Mouse (Mus musculus): ENCODE measurements around the gene Aurka.

The Aurka gene

DNA sequence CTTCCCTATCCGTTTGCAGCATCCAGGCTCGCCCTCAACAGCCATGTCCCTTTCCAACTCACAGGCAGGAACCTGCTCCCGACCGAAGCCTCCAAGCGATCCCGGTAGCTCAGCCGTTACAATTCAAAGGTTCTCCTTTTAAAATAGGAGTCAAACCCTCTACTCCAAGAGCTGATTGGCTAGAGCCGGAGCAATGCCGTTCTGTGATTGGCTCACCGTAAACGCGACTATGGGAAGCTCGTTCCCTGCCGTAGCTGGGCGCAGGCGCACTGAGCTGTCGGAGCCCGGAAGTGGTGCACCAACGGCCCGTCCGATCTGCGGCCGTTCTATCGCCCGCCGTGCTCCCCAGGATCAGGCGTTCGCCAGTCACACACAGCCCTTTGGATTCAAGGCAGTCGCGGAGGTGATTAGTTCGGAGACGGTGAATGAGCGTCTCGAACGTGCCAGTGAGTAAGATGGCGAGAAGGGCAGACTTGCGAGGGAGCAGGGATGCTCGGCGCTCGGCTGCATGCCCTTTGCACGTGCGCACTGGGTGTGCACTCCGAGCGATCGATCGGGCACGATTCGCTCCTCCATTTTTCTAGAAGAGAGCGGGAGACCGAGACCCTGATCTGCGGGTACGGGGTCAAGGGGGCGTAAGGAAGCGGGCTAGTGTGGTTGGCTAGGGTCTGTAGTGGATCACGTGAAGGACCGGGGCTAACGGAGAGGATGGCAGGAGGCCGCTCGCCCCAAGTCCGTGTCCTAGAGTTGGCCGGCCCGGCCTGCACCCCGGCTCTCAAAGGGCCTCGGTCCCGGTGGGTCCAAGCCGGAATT, at the start of gene Aurka, which contains the start of gene Cstf1:
Gene Aurka (minus strand): TSS at position 125 of the 813 bp plus-strand sequence.
Gene Cstf1 (plus strand): TSS at position 271 of the 813 bp plus-strand sequence.
- DNase-seq (ENCODE audit: low spot score): peak; percentile 97

DNA sequence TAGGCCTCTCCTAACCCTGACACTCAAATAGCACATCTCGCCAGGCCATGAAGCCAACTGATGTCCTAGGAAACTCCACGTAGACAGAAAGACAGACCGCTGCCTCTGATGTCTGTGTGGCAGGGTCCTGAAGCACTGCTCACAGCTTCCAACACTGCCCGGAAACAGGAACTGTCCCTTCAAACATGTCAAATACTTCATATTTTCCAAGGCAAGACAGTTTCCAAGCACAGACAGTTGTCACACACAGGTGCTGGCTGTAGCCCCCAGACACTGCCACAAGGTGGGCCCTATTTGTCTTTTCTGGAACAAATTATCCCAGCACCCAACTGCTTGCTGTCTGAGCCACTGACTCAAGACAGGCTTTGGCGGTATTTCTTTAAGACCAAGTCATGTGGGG, 47.9 kb upstream of the Aurka start:
- DNase-seq (ENCODE audit: low spot score): no peak

DNA sequence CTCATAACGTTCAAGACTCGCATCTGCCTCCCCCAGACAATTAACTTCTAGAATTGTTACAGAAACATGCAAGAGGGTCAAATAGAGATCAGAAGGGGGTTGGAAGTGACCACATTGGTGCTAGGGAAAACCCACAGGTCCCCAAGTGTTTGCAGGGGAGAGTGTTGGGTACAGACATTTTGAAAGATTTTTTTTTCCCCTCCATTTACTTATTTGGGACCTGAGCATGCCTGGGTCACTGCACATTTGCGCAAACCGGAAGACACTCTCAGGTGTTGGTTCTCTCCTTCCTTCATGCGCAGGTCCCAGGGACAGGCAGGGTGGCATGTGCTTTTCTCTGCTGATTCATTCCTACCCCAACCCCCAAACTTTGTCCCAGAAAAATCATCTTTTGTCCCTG, 46.5 kb upstream of the Aurka start:
- DNase-seq (ENCODE audit: low spot score): no peak

DNA sequence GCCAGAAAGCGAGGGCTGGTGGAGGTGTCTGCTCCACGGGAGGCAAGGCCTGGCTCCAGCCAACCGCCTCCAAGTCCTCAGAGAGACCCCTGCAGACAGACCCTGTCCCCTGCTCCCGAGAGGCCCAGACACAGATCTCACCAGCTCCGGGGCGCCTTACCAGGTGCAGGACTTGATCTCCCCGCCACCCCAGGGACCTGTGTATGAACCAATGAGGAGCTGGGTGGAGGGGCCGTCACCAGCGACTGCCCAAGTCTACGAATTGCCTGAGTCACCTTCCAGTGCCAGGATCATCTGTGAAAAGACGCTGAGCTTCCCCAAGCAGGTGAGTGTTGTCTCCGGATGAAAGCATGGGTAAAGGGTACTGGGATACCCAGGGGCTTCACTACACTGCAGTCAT, 45.9 kb upstream of the Aurka start:
- DNase-seq (ENCODE audit: low spot score): no peak

DNA sequence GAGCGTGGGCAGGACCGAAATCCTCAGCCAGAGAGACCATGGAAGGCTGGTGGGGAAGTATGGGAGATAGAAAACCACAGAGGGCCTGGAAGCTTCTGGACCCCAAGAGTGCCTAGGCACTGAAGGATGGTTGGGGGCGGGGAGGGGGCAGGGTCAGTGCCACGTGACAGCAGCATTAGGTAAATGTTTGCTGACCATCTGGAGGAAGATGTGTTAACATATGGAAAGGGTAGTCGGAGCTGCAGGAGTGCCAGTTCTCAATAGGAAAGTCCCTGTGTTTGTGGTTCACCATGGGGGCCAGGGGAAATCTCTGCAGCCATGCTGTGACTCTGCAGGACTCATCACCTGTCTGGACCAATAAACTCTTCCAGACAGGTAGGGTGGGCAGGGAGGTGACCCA, 43.6 kb upstream of the Aurka start:
- no peak for DNase-seq (ENCODE audit: low spot score)

DNA sequence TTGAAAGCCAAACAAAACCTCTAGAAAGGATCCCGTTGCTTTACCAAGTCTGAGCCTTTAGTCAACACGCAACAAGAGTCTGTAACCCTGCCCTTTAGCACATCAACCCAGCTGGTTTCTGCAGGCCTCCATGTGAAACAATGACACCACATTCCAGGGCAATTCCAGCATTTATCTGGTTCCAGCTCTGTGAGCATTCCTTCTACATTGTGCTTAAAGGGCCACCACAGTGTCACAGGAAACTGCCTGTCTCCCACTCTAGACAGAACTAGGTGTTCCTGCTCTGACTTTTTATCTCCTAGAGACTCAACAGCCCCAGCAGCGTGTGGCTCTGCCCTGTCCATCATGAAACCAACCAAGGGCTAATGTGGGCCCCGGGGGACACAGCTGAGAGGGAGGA, 42.9 kb upstream of the Aurka start:
- DNase-seq (ENCODE audit: low spot score): no peak

DNA sequence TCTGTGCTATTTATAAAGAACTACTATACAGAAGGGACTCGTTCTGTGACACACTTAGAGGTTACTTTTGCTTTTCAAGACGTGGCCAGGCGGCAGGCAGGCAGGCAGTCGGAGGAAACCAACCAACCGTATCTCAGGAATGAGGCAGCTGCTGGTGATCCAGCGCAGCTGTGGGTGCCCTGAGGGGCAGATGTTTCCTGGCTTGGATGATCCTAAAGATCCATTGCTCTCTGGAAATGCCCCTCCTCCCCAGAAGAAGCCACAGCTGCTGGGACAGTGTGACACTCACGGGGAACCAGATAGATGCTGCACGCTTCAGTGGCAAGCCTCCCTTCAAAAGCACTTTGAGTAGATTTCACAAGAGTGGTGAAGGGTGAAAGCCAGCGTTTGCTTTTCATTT, 42.1 kb upstream of the Aurka start:
- DNase-seq (ENCODE audit: low spot score): no peak

DNA sequence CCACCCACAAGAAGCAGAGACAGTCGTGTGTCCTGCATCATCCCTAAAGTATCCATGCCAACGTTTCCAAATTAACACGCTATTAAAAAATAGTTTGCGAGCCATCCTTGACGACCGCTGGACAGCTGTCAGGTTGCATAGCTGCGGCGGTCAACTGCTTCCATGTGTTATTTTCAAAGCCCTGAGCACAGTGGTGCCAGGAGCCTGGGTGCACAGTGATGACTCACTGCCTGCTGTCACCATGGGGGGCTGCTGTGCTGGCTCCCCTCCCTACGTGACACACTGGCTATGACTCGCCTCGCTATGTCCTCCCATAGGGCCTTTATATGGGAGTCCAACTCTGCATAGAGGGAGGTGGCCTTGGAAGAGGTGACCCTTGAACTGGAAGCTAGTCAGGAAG, 40.8 kb upstream of the Aurka start:
- no peak for DNase-seq (ENCODE audit: low spot score)

DNA sequence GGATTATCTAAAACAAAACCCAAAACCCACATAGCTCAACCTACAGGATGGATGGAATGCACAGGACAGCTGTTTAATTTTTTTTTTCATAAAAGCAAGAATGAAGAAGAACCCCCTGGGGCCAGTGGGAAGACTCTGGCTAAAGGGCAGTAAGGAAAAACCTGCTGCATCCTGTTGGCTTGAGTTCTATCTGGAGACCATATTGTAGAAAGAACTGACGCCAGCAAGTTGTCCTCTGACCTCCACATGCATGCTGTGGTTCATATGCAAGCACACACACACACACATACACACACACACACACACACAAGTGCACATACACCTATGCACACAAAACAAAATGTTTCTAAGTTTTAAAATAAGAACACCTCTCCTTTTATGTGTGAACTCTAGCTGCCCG, 40.4 kb upstream of the Aurka start:
- no peak for DNase-seq (ENCODE audit: low spot score)

DNA sequence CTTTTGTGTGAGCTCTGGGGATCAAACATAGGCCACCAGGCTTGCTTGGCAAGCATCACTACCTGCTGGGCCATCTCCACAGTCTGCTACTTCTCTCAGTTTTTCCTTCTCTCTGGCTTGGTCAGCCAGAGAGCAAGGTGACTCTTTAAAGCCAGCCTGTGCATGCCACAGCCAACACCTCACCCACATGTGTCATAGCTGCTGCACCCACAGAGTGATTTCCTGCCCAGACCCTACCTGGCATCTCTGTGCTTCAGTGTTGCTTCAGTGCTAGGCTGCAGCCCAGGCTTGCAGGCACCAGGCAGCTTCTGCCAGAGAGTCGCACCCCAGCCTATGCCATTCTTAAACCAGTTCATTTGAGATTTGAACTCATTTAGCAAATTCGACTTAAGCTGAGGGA, 37.2 kb upstream of the Aurka start:
- DNase-seq (ENCODE audit: low spot score): no peak

DNA sequence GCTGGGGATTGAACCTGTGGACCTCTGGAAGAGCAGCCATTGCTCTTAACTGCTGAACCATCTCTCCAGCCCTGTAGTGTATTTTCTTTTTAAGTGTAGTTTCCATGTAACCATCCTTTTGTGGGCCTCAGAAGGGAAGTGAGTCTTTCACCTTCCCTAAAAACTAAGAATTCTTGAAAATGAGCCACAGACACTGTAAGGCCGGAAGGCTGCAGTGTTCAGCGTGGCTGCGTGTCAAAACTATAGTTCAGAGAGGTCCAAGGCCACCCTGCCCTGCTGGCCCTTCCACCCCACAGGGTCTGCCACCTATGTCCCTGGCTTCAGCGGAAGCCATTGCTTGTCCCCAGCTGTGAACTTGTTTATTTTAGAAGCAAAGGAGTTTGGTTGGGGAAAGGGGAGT, 35.8 kb upstream of the Aurka start:
- no peak for DNase-seq (ENCODE audit: low spot score)

DNA sequence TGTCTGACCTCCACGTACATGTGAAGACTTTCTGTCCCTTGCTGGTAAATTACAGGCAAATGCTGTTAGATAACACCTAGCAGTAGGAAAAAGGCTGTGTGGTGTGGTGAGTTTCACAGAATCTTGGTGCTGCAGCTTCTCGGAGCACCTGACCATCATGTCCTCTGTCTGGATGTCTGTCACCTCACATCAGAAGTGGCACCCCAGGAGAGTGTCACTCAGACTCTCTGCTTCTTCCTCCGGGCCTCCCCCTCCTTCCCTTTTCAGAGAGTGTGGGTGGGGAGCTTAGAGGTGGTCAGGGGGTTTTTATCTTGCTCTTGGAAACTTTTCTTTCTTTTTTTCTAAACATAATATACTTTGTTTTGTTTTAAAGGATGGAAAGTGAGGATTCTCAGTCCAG, 34.7 kb upstream of the Aurka start:
- DNase-seq (ENCODE audit: low spot score): no peak

DNA sequence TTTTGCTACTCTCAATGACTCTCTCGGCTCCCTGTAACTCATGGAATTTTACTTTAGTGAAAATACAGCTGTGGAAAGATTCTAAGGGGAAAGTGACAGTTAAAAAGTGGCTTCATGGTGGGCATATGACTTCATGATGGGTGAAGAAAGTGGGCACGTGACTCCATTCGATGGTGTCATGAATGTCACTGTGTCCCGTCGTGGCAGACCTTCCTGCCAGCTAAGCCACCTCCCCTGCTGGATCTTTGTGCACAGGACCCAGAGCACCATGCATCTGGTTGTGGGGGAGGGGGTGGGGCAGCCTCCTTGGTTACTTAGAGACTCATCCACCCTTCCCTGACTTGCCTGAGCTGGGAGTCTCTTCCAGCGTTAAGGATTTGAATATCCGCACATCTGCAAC, 33.9 kb upstream of the Aurka start:
- DNase-seq (ENCODE audit: low spot score): no peak

DNA sequence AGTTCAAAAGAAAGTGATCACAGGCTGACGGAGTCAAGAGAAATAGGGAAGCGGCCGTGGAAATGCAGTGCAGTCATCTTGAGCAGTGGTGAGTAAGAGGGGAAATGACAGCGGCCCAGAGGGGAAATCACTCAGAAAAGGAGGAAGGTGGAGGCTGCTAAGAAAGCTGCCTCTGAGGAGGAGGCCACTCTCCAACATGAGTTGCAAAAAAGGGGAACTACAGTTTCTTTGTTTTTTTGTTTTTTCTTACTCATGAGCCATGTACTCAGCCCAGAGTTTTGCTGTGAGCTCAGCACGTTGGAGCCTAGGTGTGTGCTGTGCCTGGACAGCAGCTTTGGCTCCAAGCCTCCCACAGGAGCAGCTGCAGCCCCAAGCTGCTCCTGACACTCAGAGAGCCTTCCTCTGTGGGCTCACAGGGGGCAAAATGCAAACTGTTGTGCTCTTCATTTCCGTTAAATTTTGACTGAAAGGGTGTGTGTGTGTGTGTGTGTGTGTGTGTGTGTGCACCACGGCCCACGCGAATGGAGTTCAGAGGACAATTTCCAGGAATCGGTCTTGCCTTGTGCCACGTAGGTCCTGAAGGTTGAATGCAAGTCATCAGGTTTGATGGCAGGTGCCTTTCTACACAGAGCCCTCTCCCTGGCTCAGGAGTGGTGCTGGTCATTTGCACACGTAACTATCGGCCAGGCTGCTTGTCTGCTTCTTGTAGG, 30.9 kb upstream of the Aurka start:
- DNase-seq (ENCODE audit: low spot score): no peak

DNA sequence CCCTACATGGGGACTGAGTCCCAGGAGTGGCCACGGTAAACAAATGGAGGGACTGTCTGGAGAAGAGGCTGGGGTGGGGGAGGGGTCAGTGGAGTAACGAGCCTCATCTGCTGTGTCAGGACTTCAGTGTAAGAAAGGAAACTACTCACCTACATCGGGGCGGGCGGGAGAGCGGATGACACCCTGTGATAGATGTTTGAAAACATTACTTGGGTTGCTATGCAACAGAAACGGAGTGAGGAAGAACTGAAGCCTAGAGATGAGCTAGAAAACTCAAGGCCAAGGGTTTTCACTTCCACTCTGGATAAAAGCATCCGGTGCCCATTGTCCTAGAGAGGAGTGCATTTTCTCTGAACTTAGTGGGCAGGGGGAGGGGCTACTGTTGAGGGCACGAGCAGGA, 29.6 kb upstream of the Aurka start:
- DNase-seq (ENCODE audit: low spot score): no peak

DNA sequence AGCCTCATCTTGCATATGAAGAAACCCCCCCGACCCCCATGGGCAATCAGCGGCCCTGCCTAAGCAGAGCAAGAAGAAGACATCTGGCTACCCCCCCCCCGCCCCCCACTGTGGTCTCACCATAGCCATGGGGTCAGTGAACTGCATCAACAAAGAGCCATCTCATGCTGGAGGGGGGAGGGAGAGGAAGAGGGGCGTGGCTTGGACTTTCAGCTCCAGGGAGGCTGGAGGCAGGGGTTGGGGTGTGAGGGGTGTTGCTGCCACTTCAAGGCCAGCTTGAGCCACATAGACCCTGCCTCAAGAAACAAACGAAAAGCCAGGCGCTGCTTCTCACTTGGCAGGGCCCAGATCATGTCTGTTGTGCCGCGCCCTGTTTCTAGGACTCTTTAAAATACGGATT, 25.6 kb upstream of the Aurka start:
- no peak for DNase-seq (ENCODE audit: low spot score)

DNA sequence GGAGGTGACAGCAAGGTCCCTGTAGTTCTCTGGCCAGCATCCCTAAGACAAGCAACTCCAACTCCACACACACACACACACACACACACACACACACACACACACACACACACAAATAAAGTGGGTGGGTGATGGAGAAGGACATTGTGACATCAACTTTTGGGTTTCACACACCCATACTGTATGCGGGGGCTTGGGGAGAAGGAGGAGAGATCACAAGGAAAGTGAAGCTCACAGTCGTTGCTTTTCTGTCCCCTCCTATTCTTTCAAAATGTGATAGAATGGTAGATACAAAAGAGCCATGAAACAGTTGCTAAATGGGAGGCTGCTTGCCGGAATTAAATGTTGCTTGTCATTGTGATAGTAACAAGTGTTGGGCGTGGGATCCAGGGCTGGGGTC, 24.3 kb upstream of the Aurka start:
- no peak for DNase-seq (ENCODE audit: low spot score)

DNA sequence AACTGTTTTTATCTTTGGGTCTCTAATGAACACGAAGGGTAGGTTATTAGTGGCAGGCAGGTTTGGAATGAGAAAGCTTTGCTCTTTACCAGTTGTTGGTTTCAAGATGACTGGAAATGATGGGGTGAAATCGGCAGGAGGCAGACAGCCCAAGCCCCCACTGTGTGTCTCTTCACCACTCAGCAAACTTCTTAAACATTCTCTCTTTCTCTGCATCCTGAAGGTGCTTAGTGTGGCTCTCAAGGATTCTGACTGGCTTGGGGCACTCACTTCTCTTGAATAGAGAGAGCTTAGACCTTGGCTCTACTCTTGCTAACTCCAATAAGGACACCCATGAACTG, 23.7 kb upstream of the Aurka start:
- DNase-seq (ENCODE audit: low spot score): no peak

DNA sequence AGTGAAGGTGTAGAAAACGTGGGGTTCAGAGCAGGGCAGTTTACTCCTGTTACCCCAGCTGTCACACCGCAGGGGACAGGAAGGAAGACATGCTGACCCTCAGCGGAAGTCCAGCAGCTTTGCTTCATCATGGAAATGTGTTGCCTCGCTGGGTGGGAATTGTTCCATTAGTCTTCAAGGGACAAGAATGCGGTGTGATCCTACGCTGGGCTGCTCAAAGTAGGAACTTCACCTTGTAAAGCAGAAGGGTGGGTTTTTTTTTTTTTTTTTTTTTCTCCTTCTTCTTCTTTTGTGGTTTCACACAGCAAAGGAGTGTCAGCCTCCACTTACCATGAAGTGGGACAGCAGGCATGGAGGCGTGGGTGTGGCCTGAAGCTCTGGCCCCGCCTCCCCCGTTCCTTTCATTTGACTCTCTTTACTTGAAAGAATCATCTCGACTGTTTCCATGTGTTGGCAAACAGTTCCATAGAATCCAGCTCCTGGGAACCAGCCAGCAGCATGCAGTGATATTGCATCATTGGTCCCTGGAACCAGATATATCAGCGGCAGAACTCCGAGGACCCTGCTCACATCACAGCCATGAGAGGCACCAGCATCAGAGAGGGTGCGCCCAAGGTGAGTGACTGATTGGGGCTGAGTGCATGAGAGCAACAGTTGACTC, 23.2 kb upstream of the Aurka start, which contains the start of gene Cass4:
Gene Cass4 (plus strand): TSS at position 404 of the 661 bp plus-strand sequence.
- DNase-seq (ENCODE audit: low spot score): peak; percentile 30

DNA sequence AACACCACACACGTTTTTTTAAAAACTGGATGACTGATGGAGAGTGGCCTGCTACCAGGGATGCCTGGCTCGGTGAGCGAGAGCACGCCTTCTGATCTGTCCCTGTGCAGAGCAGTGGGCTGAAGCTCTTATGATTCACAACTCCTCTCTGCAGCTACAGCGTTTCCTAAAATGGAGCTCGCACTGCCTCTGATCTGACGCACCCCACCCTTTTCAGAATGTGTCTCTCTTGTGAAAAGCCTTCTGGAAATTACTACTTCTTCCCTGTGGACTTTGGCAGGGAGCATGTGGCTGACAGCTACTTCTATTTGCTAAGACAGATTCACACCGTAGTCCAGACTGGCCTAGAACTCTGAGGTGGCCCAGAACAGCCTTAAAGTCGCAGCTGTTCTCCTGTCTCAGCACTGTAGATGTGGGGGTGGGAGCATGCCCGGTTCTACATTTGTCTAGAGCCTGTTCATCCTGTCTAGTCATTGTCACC, 21.7 kb upstream of the Aurka start:
- no peak for DNase-seq (ENCODE audit: low spot score)

DNA sequence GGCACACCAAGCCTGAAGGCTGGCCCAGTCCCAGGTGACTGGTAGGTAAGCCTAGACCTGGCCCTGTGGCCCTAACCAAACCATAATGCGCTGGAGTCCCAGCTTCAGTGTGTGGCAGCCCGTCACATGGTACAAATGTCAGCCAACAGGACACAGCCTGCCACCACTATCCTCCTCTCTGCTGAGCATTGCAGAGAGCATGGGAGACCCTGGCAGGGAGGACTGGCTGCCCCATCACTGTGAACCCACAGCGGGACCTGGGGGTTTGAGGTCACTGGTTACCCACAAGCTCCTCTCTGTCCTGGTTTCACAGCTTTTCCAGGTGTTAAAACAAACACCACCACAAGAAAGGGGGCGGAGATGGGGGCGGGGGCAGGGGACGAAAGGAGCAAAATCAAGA, 20.0 kb upstream of the Aurka start:
- no peak for DNase-seq (ENCODE audit: low spot score)

DNA sequence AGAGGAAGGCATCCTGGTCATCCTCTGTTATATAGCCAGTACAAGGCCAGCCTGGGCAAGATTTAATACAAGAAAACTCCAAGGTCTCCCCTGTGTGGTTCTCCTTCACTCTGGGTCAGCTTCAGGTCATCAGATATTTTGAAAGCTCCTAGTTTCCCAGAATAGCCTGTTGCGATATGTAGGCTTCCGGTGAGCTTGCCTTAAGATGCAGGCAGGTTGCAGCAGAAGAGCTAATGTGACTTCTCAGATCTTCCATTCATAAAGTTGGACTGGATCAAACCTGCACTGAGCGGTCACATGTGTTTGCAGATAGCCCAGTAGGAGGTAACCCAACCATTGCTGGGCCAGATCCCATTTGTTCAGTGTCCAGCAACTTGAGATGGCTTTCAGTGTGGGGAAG, 14.4 kb upstream of the Aurka start:
- no peak for DNase-seq (ENCODE audit: low spot score)

DNA sequence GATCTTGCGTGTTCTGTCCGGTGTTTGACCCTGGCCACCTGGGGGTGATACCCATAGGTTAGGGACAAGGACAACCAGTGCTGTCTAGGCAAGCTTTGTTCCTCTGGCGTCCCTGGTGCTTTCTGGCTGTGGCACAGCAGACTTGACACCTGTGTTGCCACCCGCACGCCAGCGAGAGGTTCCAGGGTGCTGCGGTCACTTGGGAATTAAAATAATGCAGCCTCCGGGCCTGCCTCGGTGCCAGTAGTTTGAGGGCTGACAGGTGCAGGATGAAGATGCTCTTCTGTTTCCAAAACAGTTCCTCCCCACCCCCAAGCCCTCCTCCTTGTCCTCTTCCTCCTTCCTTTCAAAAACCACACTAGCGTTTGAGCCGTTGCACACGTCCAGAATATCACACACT, 11.6 kb upstream of the Aurka start:
- no peak for DNase-seq (ENCODE audit: low spot score)
